Mouse (Mus musculus): ENCODE data around the gene Ptger1. TPM values are rescaled to one million over a fixed set of nuclear protein-coding genes. Genes with fewer than 3 reads are reported as not detected.

Ptger1 gene
- polyA plus RNA-seq (2015; fragmentation: Nextera tagmentation; extraction: Ambion mirVana): 0.46 and 0.50 TPM in 2 replicates

- H3K4me3 ChIP-seq: no peak within 1 kb of the TSS
- no peak for ATAC-seq (ENCODE audit: low read depth)
- 34% methylated on average over 14 of the region's 14 CpGs for WGBS
Observed at GRCm38 (mm10) chr8:83665969-83666865, at the start of gene Ptger1. Gene Ptger1 (plus strand): TSS chr8:83666678.

GRCm38 (mm10) chr8:83617111-83617510, 49.4 kb upstream of the Ptger1 start:
- Histone ChIP-seq H3K27me3 (no peaks in the 10 kb centered on the region), H3K4me3 (no peak overlapping the region), H3K36me3 (peaks cover 20% of the 10 kb centered on the region), H3K4me1 (replicated peaks) (0 out of 2 replicates have a peak, but pooled peaks cover 5% of the 10 kb centered on the region), H3K4me2 (no peak overlapping the region), H3K9ac (no peak overlapping the region), H3K27ac (replicated peaks) (no peak overlapping the region), H3K9me3 (no peaks in the 10 kb centered on the region)
- WGBS: 96% methylated on average over 2 of the region's 2 CpGs
- ATAC-seq (ENCODE audit: low read depth): no peak

More at GRCm38 (mm10) chr8:83665969-83666865, at the start of gene Ptger1:
- Histone ChIP-seq H3K9ac (peak within 1 kb of the TSS; percentile 49; the same call in 1 of the 2 replicates), H3K9me3 (no peaks in the 10 kb centered on the region), H3K27me3 (peaks cover 12% of the 10 kb centered on the region), H3K36me3 (peaks cover 43% of the 10 kb centered on the region), H3K27ac (replicated peaks) (0 out of 2 replicates have a peak within 1 kb of the TSS, but pooled peaks have one; percentile 49), H3K4me2 (no peak within 1 kb of the TSS), H3K4me1 (replicated peaks) (peaks cover 52% of the 10 kb centered on the region)

- Histone ChIP-seq H3K36me3 (peaks cover 9% of the 10 kb centered on the region), H3K9ac (no peak overlapping the region), H3K4me3 (no peak overlapping the region), H3K27ac (replicated peaks) (no peak overlapping the region), H3K27me3 (no peaks in the 10 kb centered on the region), H3K4me2 (no peak overlapping the region), H3K4me1 (replicated peaks) (0 out of 2 replicates have a peak, but pooled peaks cover 6% of the 10 kb centered on the region), H3K9me3 (no peaks in the 10 kb centered on the region)
- no peak for ATAC-seq (ENCODE audit: low read depth)
- WGBS: 92% methylated on average over 2 of the region's 2 CpGs
Observed at GRCm38 (mm10) chr8:83618566-83618965, 47.9 kb upstream of the Ptger1 start.

GRCm38 (mm10) chr8:83619568-83620285, 46.8 kb upstream of the Ptger1 start:
- Histone ChIP-seq H3K4me2 (no peak overlapping the region), H3K36me3 (no peaks in the 10 kb centered on the region), H3K4me3 (no peak overlapping the region), H3K27me3 (no peaks in the 10 kb centered on the region), H3K4me1 (replicated peaks) (0 out of 2 replicates have a peak, but pooled peaks cover 6% of the 10 kb centered on the region), H3K9ac (no peak overlapping the region), H3K27ac (replicated peaks) (no peak overlapping the region), H3K9me3 (no peaks in the 10 kb centered on the region)
- ATAC-seq (ENCODE audit: low read depth): no peak
- WGBS: 94% methylated on average over 9 of the region's 9 CpGs

- peak overlapping the region; percentile 42 for H3K4me3 ChIP-seq
- no peaks in the 10 kb centered on the region for H3K36me3 ChIP-seq
- WGBS: 59% methylated on average over 15 of the region's 15 CpGs
- 0 out of 2 replicates have a peak overlapping the region, but pooled peaks have one; percentile 49 for H3K27ac ChIP-seq (replicated peaks)
- no peaks in the 10 kb centered on the region for H3K9me3 ChIP-seq
- 0 out of 2 replicates have a peak, but pooled peaks cover 6% of the 10 kb centered on the region for H3K4me1 ChIP-seq (replicated peaks)
- H3K4me2 ChIP-seq: peak overlapping the region; percentile 74
- peak; percentile 52 for ATAC-seq (ENCODE audit: low read depth)
- H3K9ac ChIP-seq: peak overlapping the region; percentile 77
- no peaks in the 10 kb centered on the region for H3K27me3 ChIP-seq
Observed at GRCm38 (mm10) chr8:83621691-83622388, 44.6 kb upstream of the Ptger1 start.

GRCm38 (mm10) chr8:83622389-83622989, 44.0 kb upstream of the Ptger1 start:
- ATAC-seq (ENCODE audit: low read depth): peak; percentile 95
- peak overlapping the region; percentile 77 for H3K9ac ChIP-seq

GRCm38 (mm10) chr8:83623549-83623948, 42.9 kb upstream of the Ptger1 start:
- Histone ChIP-seq H3K27me3 (no peaks in the 10 kb centered on the region), H3K9ac (no peak overlapping the region), H3K27ac (replicated peaks) (no peak overlapping the region), H3K36me3 (no peaks in the 10 kb centered on the region), H3K4me3 (no peak overlapping the region), H3K4me1 (replicated peaks) (0 out of 2 replicates have a peak, but pooled peaks cover 6% of the 10 kb centered on the region), H3K9me3 (no peaks in the 10 kb centered on the region), H3K4me2 (no peak overlapping the region)
- 89% methylated on average over 7 of the region's 7 CpGs for WGBS
- ATAC-seq (ENCODE audit: low read depth): no peak

More at GRCm38 (mm10) chr8:83622389-83622989, 44.0 kb upstream of the Ptger1 start:
- 12% methylated on average over 23 of the region's 23 CpGs for WGBS
- Histone ChIP-seq H3K27me3 (no peaks in the 10 kb centered on the region), H3K36me3 (no peaks in the 10 kb centered on the region), H3K4me2 (peak overlapping the region; percentile 74), H3K27ac (replicated peaks) (0 out of 2 replicates have a peak overlapping the region, but pooled peaks have one; percentile 49), H3K4me3 (peak overlapping the region; percentile 42), H3K9me3 (no peaks in the 10 kb centered on the region), H3K4me1 (replicated peaks) (0 out of 2 replicates have a peak, but pooled peaks cover 6% of the 10 kb centered on the region)

GRCm38 (mm10) chr8:83624739-83625138, 41.7 kb upstream of the Ptger1 start:
- no peak for ATAC-seq (ENCODE audit: low read depth)

GRCm38 (mm10) chr8:83625676-83626299, 40.7 kb upstream of the Ptger1 start:
- Histone ChIP-seq H3K9me3 (no peaks in the 10 kb centered on the region), H3K4me3 (no peak overlapping the region), H3K4me1 (replicated peaks) (0 out of 2 replicates have a peak, but pooled peaks cover 6% of the 10 kb centered on the region), H3K36me3 (no peaks in the 10 kb centered on the region), H3K4me2 (no peak overlapping the region), H3K9ac (no peak overlapping the region), H3K27ac (replicated peaks) (no peak overlapping the region), H3K27me3 (no peaks in the 10 kb centered on the region)
- ATAC-seq (ENCODE audit: low read depth): no peak
- WGBS: 91% methylated on average over 6 of the region's 6 CpGs

More at GRCm38 (mm10) chr8:83624739-83625138, 41.7 kb upstream of the Ptger1 start:
- H3K36me3 ChIP-seq: no peaks in the 10 kb centered on the region
- H3K9ac ChIP-seq: no peak overlapping the region
- no peaks in the 10 kb centered on the region for H3K27me3 ChIP-seq
- WGBS: 63% methylated on average over 3 of the region's 3 CpGs
- no peaks in the 10 kb centered on the region for H3K9me3 ChIP-seq
- 0 out of 2 replicates have a peak, but pooled peaks cover 6% of the 10 kb centered on the region for H3K4me1 ChIP-seq (replicated peaks)
- H3K4me3 ChIP-seq: no peak overlapping the region
- H3K27ac ChIP-seq (replicated peaks): no peak overlapping the region
- no peak overlapping the region for H3K4me2 ChIP-seq

GRCm38 (mm10) chr8:83632083-83632707, 34.3 kb upstream of the Ptger1 start:
- H3K4me2 ChIP-seq: no peak overlapping the region
- H3K4me3 ChIP-seq: no peak overlapping the region
- WGBS: 91% methylated on average over 7 of the region's 7 CpGs
- no peak overlapping the region for H3K9ac ChIP-seq
- H3K4me1 ChIP-seq (replicated peaks): no peaks in the 10 kb centered on the region
- H3K9me3 ChIP-seq: peaks cover 7% of the 10 kb centered on the region; the same call in 1 of the 2 replicates
- no peak overlapping the region for H3K27ac ChIP-seq (replicated peaks)
- no peaks in the 10 kb centered on the region for H3K36me3 ChIP-seq
- ATAC-seq (ENCODE audit: low read depth): no peak
- H3K27me3 ChIP-seq: no peaks in the 10 kb centered on the region

All from neural tube, embryonic 13.5 days (tissue).